In the genomic region with DNA sequence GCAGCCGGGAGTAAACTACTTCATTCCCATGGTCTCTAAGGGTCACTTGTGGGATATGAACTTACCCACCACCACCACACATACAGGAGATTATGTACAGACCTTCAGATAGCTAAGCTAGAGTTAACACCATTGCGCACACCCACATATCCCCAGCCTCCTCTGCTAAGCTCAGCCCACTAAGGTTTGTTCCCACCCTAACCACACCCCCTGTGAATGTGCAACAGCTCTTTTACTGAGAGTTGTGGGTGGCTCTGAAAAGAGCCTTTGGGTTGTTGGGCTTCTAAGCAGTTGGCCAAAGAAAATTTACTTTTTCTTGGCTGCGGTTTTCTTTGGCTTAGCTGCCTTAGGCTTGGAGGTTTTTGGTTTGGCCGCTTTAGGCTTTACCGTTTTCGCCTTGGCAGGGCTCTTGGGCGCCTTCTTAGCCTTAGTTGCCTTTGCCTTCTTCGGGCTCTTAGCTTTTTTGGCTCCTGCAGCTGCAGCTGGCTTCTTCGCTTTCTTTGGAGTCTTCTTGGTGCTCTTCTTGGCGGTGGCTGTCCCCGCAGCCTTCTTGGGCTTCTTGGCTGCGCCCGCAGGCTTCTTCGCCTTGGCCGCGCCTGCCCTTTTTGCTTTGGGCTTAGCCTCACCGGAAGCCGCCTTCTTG, we compare ENCODE assay signal across 8 mouse cellular contexts. TPM values are rescaled to one million over a fixed set of nuclear protein-coding genes. Genes with fewer than 3 reads are reported as not detected.
DNase-seq lines count a peak whose midpoint lies in the region; ATAC-seq and TF ChIP-seq lines count a peak whose summit lies in the region.

No protein-coding gene starts in this region.

- H3K9me3 ChIP-seq in hindbrain, embryonic 13.5 days, result no peaks in the 10 kb centered on the region

- no peaks in the 10 kb centered on the region for H3K27me3 ChIP-seq in cerebellum, adult 2 months (ENCODE audit: control insufficient read depth, insufficient read depth, low read length)
- H3K27me3 ChIP-seq in hindbrain, embryonic 13.5 days, result no peaks in the 10 kb centered on the region

- peaks cover 5% of the 10 kb centered on the region; the same call in 1 of the 2 replicates for H3K4me1 ChIP-seq in cerebellum, adult 2 months (ENCODE audit: control insufficient read depth, insufficient read depth, low read length)
- peaks cover 15% of the 10 kb centered on the region for H3K4me1 ChIP-seq in hindbrain, embryonic 13.5 days (replicated peaks)

- no peaks in the 10 kb centered on the region for H3K36me3 ChIP-seq in hindbrain, embryonic 13.5 days

- peak overlapping the region; percentile 88 for H3K9ac ChIP-seq in hindbrain, embryonic 13.5 days

- DNase-seq in NIH3T3 (ENCODE audit: low read depth), result peak; percentile 82
- DNase-seq in cerebellum, adult 2 months, result peak; percentile 55 to 77
- peak; percentile 64 to 68 for DNase-seq in frontal cortex, postnatal 10 days (ENCODE audit: low spot score in 2 of 2)
- DNase-seq in layer of hippocampus, postnatal 36 days, result peak; percentile 55 to 66
- peak; percentile 84 for DNase-seq in lung, postnatal 25 days (ENCODE audit: low spot score)
- peak; percentile 77 for DNase-seq in retina, embryonic 14.5 days (ENCODE audit: low spot score)
- DNase-seq in thymus, postnatal 36 days, result peak; percentile 58 to 75

- H3K4me3 ChIP-seq in cerebellum, adult 2 months (replicated peaks; ENCODE audit: insufficient read depth, low read depth, low read length), result peak overlapping the region; percentile 68
- peak overlapping the region; percentile 63 for H3K4me3 ChIP-seq in hindbrain, embryonic 13.5 days

- WGBS in cerebellum, adult 2 months, result 0% methylated on average over 18 of the region's 18 CpGs
- under 1% methylated on average over 18 of the region's 18 CpGs for WGBS in hindbrain, embryonic 13.5 days

- peak overlapping the region; percentile 90 for H3K27ac ChIP-seq in cerebellum, adult 2 months (ENCODE audit: insufficient read depth, low read length)
- H3K27ac ChIP-seq in hindbrain, embryonic 13.5 days, result peak overlapping the region; percentile 96

- H3K4me2 ChIP-seq in hindbrain, embryonic 13.5 days, result peak overlapping the region; percentile 99

- TF ChIP-seq CTCF in cerebellum, adult 2 months (IDR thresholded peaks at IDR 0.05; ENCODE audit: borderline replicate concordance, insufficient read depth, low read depth, low read length), result no peak

- peak; percentile 86 for ATAC-seq in hindbrain, embryonic 13.5 days (ENCODE audit: low FRiP score)

- TF ChIP-seq POLR2A in cerebellum, adult 2 months (IDR thresholded peaks at IDR 0.05; ENCODE audit: borderline replicate concordance, insufficient read depth, low read length), result peak; percentile 25; the same call in 1 of the 2 replicates

RNA-seq across cellular contexts. Expression of gene Hist1h1e, which starts 0.7 kb away (rescaled TPM):
- polyA plus RNA-seq in cerebellum, adult 2 months (2012; rRNA removed), result 4.1 and 6.1 TPM in 2 replicates
- 7.9 and 8.8 TPM in 2 replicates for polyA plus RNA-seq in hindbrain, embryonic 13.5 days (2015; fragmentation: Nextera tagmentation; extraction: Ambion mirVana)
- 10 to 100 TPM; 42.1 to 46.4 TPM for total RNA-seq in layer of hippocampus, postnatal 36 days (2021)

RNA-seq across cellular contexts. Expression of gene Hist1h2be, which starts 0.7 kb away (rescaled TPM):
- 4.2 and 5.5 TPM in 2 replicates for polyA plus RNA-seq in cerebellum, adult 2 months (2012; rRNA removed)
- 1.2 and 1.6 TPM in 2 replicates for polyA plus RNA-seq in hindbrain, embryonic 13.5 days (2015; fragmentation: Nextera tagmentation; extraction: Ambion mirVana)
- 10 to 100 TPM; 12.0 to 12.3 TPM for total RNA-seq in layer of hippocampus, postnatal 36 days (2021)

RNA-seq across cellular contexts. Expression of gene Hist1h4d, which starts 40.3 kb away (rescaled TPM):
- 5.8 and 8.0 TPM in 2 replicates for polyA plus RNA-seq in cerebellum, adult 2 months (2012; rRNA removed)
- 50.0 and 52.6 TPM in 2 replicates for polyA plus RNA-seq in hindbrain, embryonic 13.5 days (2015; fragmentation: Nextera tagmentation; extraction: Ambion mirVana)
- total RNA-seq in layer of hippocampus, postnatal 36 days (2021), result 100 to 1,000 TPM; 132 to 135 TPM

RNA-seq across cellular contexts. Expression of gene Hist1h3d, which starts 46.1 kb away (rescaled TPM):
- polyA plus RNA-seq in cerebellum, adult 2 months (2012; rRNA removed), result 2.0 and 2.8 TPM in 2 replicates
- 1.6 and 2.7 TPM in 2 replicates for polyA plus RNA-seq in hindbrain, embryonic 13.5 days (2015; fragmentation: Nextera tagmentation; extraction: Ambion mirVana)
- 10 to 100 TPM; 12.8 to 15.5 TPM for total RNA-seq in layer of hippocampus, postnatal 36 days (2021)

RNA-seq across cellular contexts. Expression of gene Hist1h2ad, which starts 47.5 kb away (rescaled TPM):
- polyA plus RNA-seq in cerebellum, adult 2 months (2012; rRNA removed), result 1.2 and 1.9 TPM in 2 replicates
- 0.61 and 2.7 TPM in 2 replicates for polyA plus RNA-seq in hindbrain, embryonic 13.5 days (2015; fragmentation: Nextera tagmentation; extraction: Ambion mirVana)
- 1 to 10 TPM; 5.2 to 9.9 TPM for total RNA-seq in layer of hippocampus, postnatal 36 days (2021)

Comparison
In these comparisons a context has a peak if more than half of its experiments do, and no peak if none do; other contexts are left out.
1. Peak in every context shown above with its lines: DNase-seq, ATAC-seq, H3K4me3 ChIP-seq and H3K27ac ChIP-seq.